Comparison of ENCODE assay signal across 9 mouse cellular contexts in the genomic region with DNA sequence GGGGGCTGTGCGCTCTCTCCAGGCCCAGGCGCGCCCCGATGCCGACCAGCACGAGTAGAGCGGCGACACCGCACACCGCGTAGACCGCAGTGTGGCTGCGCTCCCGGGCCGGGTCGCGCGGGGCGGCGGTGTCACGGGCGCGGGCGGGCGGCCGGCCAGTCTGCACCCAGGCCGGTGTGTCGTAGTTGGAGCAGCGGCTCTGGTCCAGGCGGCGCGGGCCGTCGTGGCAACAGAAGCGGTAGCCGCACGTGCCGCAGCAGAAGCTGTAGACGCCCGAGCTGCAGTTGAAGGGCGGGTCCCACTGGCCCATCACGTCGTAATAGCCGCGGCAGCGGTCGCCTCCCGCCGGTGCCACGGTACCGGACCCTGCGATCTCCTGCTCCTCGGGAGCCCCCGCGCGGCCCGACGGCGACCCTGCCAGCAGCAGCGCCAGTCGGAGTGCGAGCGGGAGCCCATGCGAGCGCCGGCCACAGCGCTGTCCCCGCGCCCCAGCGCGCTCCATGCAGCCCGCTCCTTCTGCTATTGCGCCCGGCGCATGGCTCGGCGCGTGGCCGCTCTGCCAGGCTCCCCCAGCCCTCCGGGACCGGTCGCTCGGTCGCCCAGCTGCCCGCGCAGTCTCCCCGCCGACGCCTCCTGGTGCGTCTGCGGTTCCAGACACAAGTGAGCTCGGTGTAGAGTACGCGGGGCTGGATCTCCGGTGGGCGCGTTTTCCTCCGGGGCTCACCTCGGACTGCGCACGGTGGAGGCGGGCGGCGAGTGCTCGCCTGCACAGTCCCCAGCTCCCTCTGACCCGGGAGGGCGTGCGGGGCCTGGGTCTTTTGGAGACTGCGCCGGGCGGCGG. TPM values are rescaled to one million over a fixed set of nuclear protein-coding genes. Genes with fewer than 3 reads are reported as not detected.
DNase-seq lines count a peak whose midpoint lies in the region; ATAC-seq and TF ChIP-seq lines count a peak whose summit lies in the region.
"Had no signal": no experiment of that assay in that cellular context is flagged by ENCODE, and none has a peak within 500 bp of the region (broad histone marks: within the 10 kb centered on the region; RNA-seq: fewer than 3 reads in every experiment).

No protein-coding gene starts in this region.

- intact Hi-C loops in gastrocnemius, adult 2 months (cut with DNase I): no loop called here

- peak; percentile 44 for ATAC-seq in hindbrain, embryonic 12.5 days (ENCODE audit: low FRiP score)

- peak; percentile 7; the same call in 1 of the 2 replicates for TF ChIP-seq CTCF in gastrocnemius, adult 2 months (IDR thresholded peaks at IDR 0.05)
- no peak for TF ChIP-seq CTCF in ES-Bruce4 (IDR thresholded peaks at IDR 0.05; ENCODE audit: low read depth, low read length)
- no peak for TF ChIP-seq CTCF in cortical plate, adult 2 months (IDR thresholded peaks at IDR 0.05; ENCODE audit: extremely low read depth, insufficient read depth, low read length)

- no peak for TF ChIP-seq POLR2A in ES-Bruce4 (IDR thresholded peaks at IDR 0.05; ENCODE audit: insufficient read depth, low read length)
- no peak for TF ChIP-seq POLR2A in cortical plate, adult 2 months (IDR thresholded peaks at IDR 0.05; ENCODE audit: extremely low read depth, insufficient read depth, low read length)

- H3K9me3 ChIP-seq in ES-Bruce4 (replicated peaks; ENCODE audit: control insufficient read depth, insufficient read depth, low read length, poor library complexity, severe bottlenecking): no peaks in the 10 kb centered on the region
- H3K9me3 ChIP-seq in hindbrain, embryonic 12.5 days (replicated peaks): no peaks in the 10 kb centered on the region
- H3K9me3 ChIP-seq in midbrain, embryonic 10.5 days (replicated peaks): no peaks in the 10 kb centered on the region

- H3K36me3 ChIP-seq in ES-Bruce4 (ENCODE audit: control insufficient read depth, insufficient read depth, low read length, poor library complexity, severe bottlenecking): no peaks in the 10 kb centered on the region
- H3K36me3 ChIP-seq in hindbrain, embryonic 12.5 days: no peaks in the 10 kb centered on the region
- 0 out of 2 replicates have a peak, but pooled peaks cover under 1% of the 10 kb centered on the region for H3K36me3 ChIP-seq in midbrain, embryonic 10.5 days

- H3K4me3 ChIP-seq in gastrocnemius, adult 2 months: peak overlapping the region; percentile 68
- peak overlapping the region; percentile 75 for H3K4me3 ChIP-seq in ES-Bruce4 (ENCODE audit: low read depth, low read length)
- peak overlapping the region; percentile 31 for H3K4me3 ChIP-seq in cortical plate, adult 2 months (ENCODE audit: insufficient read depth, low read length)
- peak overlapping the region; percentile 40 for H3K4me3 ChIP-seq in hindbrain, embryonic 12.5 days
- H3K4me3 ChIP-seq in midbrain, embryonic 10.5 days: peak overlapping the region; percentile 58

- H3K27ac ChIP-seq in gastrocnemius, adult 2 months: no peak overlapping the region
- H3K27ac ChIP-seq in ES-Bruce4 (ENCODE audit: insufficient read depth, low read length): no peak overlapping the region
- no peak overlapping the region for H3K27ac ChIP-seq in cortical plate, adult 2 months (ENCODE audit: insufficient read depth, low read length)
- no peak overlapping the region for H3K27ac ChIP-seq in hindbrain, embryonic 12.5 days
- H3K27ac ChIP-seq in midbrain, embryonic 10.5 days (replicated peaks): peak overlapping the region; percentile 70

- no peak for TF ChIP-seq EP300 in ES-Bruce4 (IDR thresholded peaks at IDR 0.05; ENCODE audit: insufficient read depth, low read depth, low read length)

- peak overlapping the region; percentile 88 for H3K9ac ChIP-seq in ES-Bruce4 (ENCODE audit: low read depth, poor library complexity, severe bottlenecking)
- peak overlapping the region; percentile 54 for H3K9ac ChIP-seq in hindbrain, embryonic 12.5 days

- peak overlapping the region; percentile 69 for H3K4me2 ChIP-seq in hindbrain, embryonic 12.5 days (replicated peaks)

- peak; percentile 50 for DNase-seq in gastrocnemius, adult 2 months
- DNase-seq in gastrocnemius, postnatal 10 days: no peak
- DNase-seq in midbrain, embryonic 10.5 days (ENCODE audit: low spot score): peak; percentile 60
- DNase-seq in right cerebral cortex, postnatal 4 days: no peak
- no peak for DNase-seq in urinary bladder, adult 18-20 months (ENCODE audit: low spot score in 2 of 2)

- peaks cover 1% of the 10 kb centered on the region; the same call in 1 of the 2 replicates for H3K27me3 ChIP-seq in ES-Bruce4 (ENCODE audit: control insufficient read depth, insufficient read depth, low read length, poor library complexity, severe bottlenecking)
- H3K27me3 ChIP-seq in hindbrain, embryonic 12.5 days: peaks cover 98% of the 10 kb centered on the region
- peaks cover 100% of the 10 kb centered on the region for H3K27me3 ChIP-seq in midbrain, embryonic 10.5 days (ENCODE audit: low read depth, poor library complexity, severe bottlenecking)

- H3K4me1 ChIP-seq in ES-Bruce4 (ENCODE audit: control insufficient read depth, insufficient read depth, low read length): peaks cover 11% of the 10 kb centered on the region
- no peaks in the 10 kb centered on the region for H3K4me1 ChIP-seq in cortical plate, adult 2 months (ENCODE audit: control insufficient read depth, insufficient read depth, low read length)
- peaks cover 39% of the 10 kb centered on the region for H3K4me1 ChIP-seq in hindbrain, embryonic 12.5 days
- peaks cover 66% of the 10 kb centered on the region for H3K4me1 ChIP-seq in midbrain, embryonic 10.5 days

- WGBS in hindbrain, embryonic 12.5 days: under 1% methylated on average over 107 of the region's 112 CpGs
- WGBS in midbrain, embryonic 10.5 days: under 1% methylated on average over 112 of the region's 112 CpGs

RNA-seq across cellular contexts. Expression of gene Shisa8, which starts 0.5 kb away (rescaled TPM):
- total RNA-seq in gastrocnemius, adult 2 months (2021): not detected
- not detected for total RNA-seq in gastrocnemius, postnatal 10 days (2021)
- polyA plus RNA-seq in ES-Bruce4 (2011; ENCODE audit: insufficient read depth, insufficient read length, low read depth, missing spikeins): 6.8 and 7.4 TPM in 2 replicates
- polyA plus RNA-seq in cortical plate, adult 2 months (2012; rRNA removed): 5.3 and 6.7 TPM in 2 replicates
- 1.6 and 1.7 TPM in 2 replicates for polyA plus RNA-seq in hindbrain, embryonic 12.5 days (2016; fragmentation: Nextera tagmentation; extraction: Ambion mirVana)
- polyA plus RNA-seq in midbrain, embryonic 10.5 days (2016; fragmentation: Nextera tagmentation; extraction: Ambion mirVana): 0.16 and 0.52 TPM in 2 replicates

RNA-seq across cellular contexts. Expression of gene Tnfrsf13c, which starts 12.0 kb away (rescaled TPM):
- total RNA-seq in gastrocnemius, adult 2 months (2021): not detected
- total RNA-seq in gastrocnemius, postnatal 10 days (2021): under 1 TPM; 0.45 to 0.52 TPM
- polyA plus RNA-seq in ES-Bruce4 (2011; ENCODE audit: insufficient read depth, insufficient read length, low read depth, missing spikeins): 1.9 and 2.3 TPM in 2 replicates
- polyA plus RNA-seq in cortical plate, adult 2 months (2012; rRNA removed): 0.48 and 0.76 TPM in 2 replicates
- polyA plus RNA-seq in hindbrain, embryonic 12.5 days (2016; fragmentation: Nextera tagmentation; extraction: Ambion mirVana): 0.18 and 0.34 TPM in 2 replicates
- polyA plus RNA-seq in midbrain, embryonic 10.5 days (2016; fragmentation: Nextera tagmentation; extraction: Ambion mirVana): 0.07 TPM in 1 of 2 replicates, not detected in the other

RNA-seq across cellular contexts. Expression of gene Cenpm, which starts 32.4 kb away (rescaled TPM):
- not detected for total RNA-seq in gastrocnemius, adult 2 months (2021)
- 1 to 10 TPM; 4.2 to 7.0 TPM for total RNA-seq in gastrocnemius, postnatal 10 days (2021)
- polyA plus RNA-seq in ES-Bruce4 (2011; ENCODE audit: insufficient read depth, insufficient read length, low read depth, missing spikeins): 43.2 and 52.0 TPM in 2 replicates
- 6.7 and 7.0 TPM in 2 replicates for polyA plus RNA-seq in cortical plate, adult 2 months (2012; rRNA removed)
- 51.1 and 51.4 TPM in 2 replicates for polyA plus RNA-seq in hindbrain, embryonic 12.5 days (2016; fragmentation: Nextera tagmentation; extraction: Ambion mirVana)
- 94.9 and 102 TPM in 2 replicates for polyA plus RNA-seq in midbrain, embryonic 10.5 days (2016; fragmentation: Nextera tagmentation; extraction: Ambion mirVana)

RNA-seq across cellular contexts. Expression of gene 1500009C09Rik, which starts 40.1 kb away (rescaled TPM):
- not detected for total RNA-seq in gastrocnemius, adult 2 months (2021)
- not detected for total RNA-seq in gastrocnemius, postnatal 10 days (2021)
- polyA plus RNA-seq in ES-Bruce4 (2011; ENCODE audit: insufficient read depth, insufficient read length, low read depth, missing spikeins): not detected in 2 replicates
- polyA plus RNA-seq in cortical plate, adult 2 months (2012; rRNA removed): 155 TPM in 2 replicates
- 1.3 and 1.6 TPM in 2 replicates for polyA plus RNA-seq in hindbrain, embryonic 12.5 days (2016; fragmentation: Nextera tagmentation; extraction: Ambion mirVana)
- 0.15 and 0.36 TPM in 2 replicates for polyA plus RNA-seq in midbrain, embryonic 10.5 days (2016; fragmentation: Nextera tagmentation; extraction: Ambion mirVana)
- polyA plus RNA-seq: C2C12 had no signal

Comparison
In these comparisons a context has a peak if more than half of its experiments do, and no peak if none do; other contexts are left out.
1. DNase-seq: peak in gastrocnemius, adult 2 months (single experiment) and midbrain, embryonic 10.5 days (single experiment); none in gastrocnemius, postnatal 10 days (single experiment), right cerebral cortex, postnatal 4 days (single experiment) and urinary bladder, adult 18-20 months (0 of 2).
2. Peak in every context shown above with its lines, with median percentiles within 50 percentile points of each other: H3K4me3 ChIP-seq.